Mouse (Mus musculus): ENCODE results near the gene Ncor2. TPM values are rescaled to one million over a fixed set of nuclear protein-coding genes. Genes with fewer than 3 reads are reported as not detected.

Ncor2 gene
- polyA plus RNA-seq, 1 experiment, result 74.6 TPM

GRCm38 (mm10) chr5:125102352-125102751 lies 76.7 kb downstream of the Ncor2 start:
- no peak overlapping the region for H3K27ac ChIP-seq (ENCODE audit: insufficient read depth, low read length)
- no peak for TF ChIP-seq CTCF (IDR thresholded peaks at IDR 0.05; ENCODE audit: extremely low read depth, insufficient read depth, low read length)
- no peak for TF ChIP-seq POLR2A (IDR thresholded peaks at IDR 0.05; ENCODE audit: extremely low read depth, insufficient read depth, low read length)
- H3K4me1 ChIP-seq (ENCODE audit: control insufficient read depth, insufficient read depth, low read length), result peaks cover 8% of the 10 kb centered on the region
- H3K4me3 ChIP-seq (ENCODE audit: insufficient read depth, low read length), result no peak overlapping the region

GRCm38 (mm10) chr5:125099785-125100350 lies 79.2 kb downstream of the Ncor2 start:
- TF ChIP-seq POLR2A (IDR thresholded peaks at IDR 0.05; ENCODE audit: extremely low read depth, insufficient read depth, low read length), result no peak
- no peak for TF ChIP-seq CTCF (IDR thresholded peaks at IDR 0.05; ENCODE audit: extremely low read depth, insufficient read depth, low read length)
- Histone ChIP-seq H3K4me3 (ENCODE audit: insufficient read depth, low read length) (no peak overlapping the region), H3K4me1 (ENCODE audit: control insufficient read depth, insufficient read depth, low read length) (peaks cover 4% of the 10 kb centered on the region), H3K27ac (ENCODE audit: insufficient read depth, low read length) (no peak overlapping the region; the same call in 1 of the 2 replicates)

- Histone ChIP-seq H3K4me1 (ENCODE audit: control insufficient read depth, insufficient read depth, low read length) (peaks cover 3% of the 10 kb centered on the region), H3K27ac (ENCODE audit: insufficient read depth, low read length) (no peak overlapping the region), H3K4me3 (ENCODE audit: insufficient read depth, low read length) (no peak overlapping the region)
- TF ChIP-seq POLR2A (IDR thresholded peaks at IDR 0.05; ENCODE audit: extremely low read depth, insufficient read depth, low read length) (no peak), CTCF (IDR thresholded peaks at IDR 0.05; ENCODE audit: extremely low read depth, insufficient read depth, low read length) (no peak)
Observed at GRCm38 (mm10) chr5:125098692-125099091, 80.3 kb downstream of the Ncor2 start.

- TF ChIP-seq CTCF (IDR thresholded peaks at IDR 0.05; ENCODE audit: extremely low read depth, insufficient read depth, low read length) (no peak), POLR2A (IDR thresholded peaks at IDR 0.05; ENCODE audit: extremely low read depth, insufficient read depth, low read length) (no peak)
- Histone ChIP-seq H3K4me1 (ENCODE audit: control insufficient read depth, insufficient read depth, low read length) (peaks cover 3% of the 10 kb centered on the region), H3K27ac (ENCODE audit: insufficient read depth, low read length) (no peak overlapping the region), H3K4me3 (ENCODE audit: insufficient read depth, low read length) (no peak overlapping the region)
Observed at GRCm38 (mm10) chr5:125096368-125096767, 82.7 kb downstream of the Ncor2 start.

DNA sequence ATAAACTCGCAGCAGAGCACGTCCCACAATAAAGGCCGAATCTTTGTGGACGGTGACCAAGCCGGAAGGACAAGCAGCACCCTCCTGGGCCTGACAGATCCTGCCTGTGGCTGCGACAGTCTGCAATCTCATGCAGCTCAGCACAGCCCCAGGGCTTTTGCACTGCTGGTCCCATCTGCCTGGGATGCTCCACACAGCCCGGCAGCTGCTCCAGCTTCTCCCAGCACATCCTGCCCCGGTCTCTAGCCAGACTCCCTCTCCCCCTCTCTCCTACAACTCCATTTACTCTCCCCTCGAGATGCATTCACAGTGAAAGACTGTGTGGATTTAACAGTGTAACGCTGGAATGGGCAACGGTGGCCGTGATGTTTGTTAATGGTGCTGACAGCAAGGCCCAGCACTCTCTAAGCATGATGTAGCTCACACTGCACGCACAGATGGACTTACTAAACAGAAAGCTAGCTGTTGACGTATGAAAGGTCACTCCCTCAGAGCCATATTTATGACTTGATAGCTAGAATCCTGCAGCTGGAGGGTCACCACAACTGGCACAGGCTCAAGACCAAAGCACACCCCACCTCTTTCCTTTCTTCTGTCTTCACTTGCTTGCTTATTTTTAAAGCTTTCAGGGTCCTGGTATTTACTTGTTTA lies 83.4 kb downstream of the Ncor2 start:
- H3K4me1 ChIP-seq (ENCODE audit: control insufficient read depth, insufficient read depth, low read length), result peaks cover 3% of the 10 kb centered on the region
- H3K27ac ChIP-seq (ENCODE audit: insufficient read depth, low read length), result no peak overlapping the region
- TF ChIP-seq POLR2A (IDR thresholded peaks at IDR 0.05; ENCODE audit: extremely low read depth, insufficient read depth, low read length) (no peak), CTCF (IDR thresholded peaks at IDR 0.05; ENCODE audit: extremely low read depth, insufficient read depth, low read length) (no peak)
- H3K4me3 ChIP-seq (ENCODE audit: insufficient read depth, low read length), result no peak overlapping the region

DNA sequence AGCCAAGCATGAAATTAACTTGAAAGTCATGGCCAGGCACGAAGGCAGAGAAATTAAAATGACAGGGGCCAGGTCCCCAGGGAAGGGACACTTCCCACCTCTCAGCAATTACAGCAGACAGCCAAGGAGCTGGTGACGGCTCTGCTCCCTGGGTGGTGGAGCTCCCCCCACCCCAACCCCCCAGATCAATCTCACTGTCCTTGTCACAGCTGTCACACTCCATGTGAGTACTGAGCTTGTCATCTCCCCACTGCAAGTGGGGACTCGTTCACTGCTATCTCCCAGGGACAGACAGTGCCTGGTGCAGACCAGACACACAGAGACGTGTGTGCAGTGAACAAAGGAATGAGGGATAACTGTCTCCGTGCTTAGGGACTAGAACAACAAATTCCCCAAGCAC lies 85.2 kb downstream of the Ncor2 start:
- TF ChIP-seq POLR2A (IDR thresholded peaks at IDR 0.05; ENCODE audit: extremely low read depth, insufficient read depth, low read length) (no peak), CTCF (IDR thresholded peaks at IDR 0.05; ENCODE audit: extremely low read depth, insufficient read depth, low read length) (no peak)
- H3K27ac ChIP-seq (ENCODE audit: insufficient read depth, low read length), result no peak overlapping the region
- H3K4me1 ChIP-seq (ENCODE audit: control insufficient read depth, insufficient read depth, low read length), result no peaks in the 10 kb centered on the region
- no peak overlapping the region for H3K4me3 ChIP-seq (ENCODE audit: insufficient read depth, low read length)

- Histone ChIP-seq H3K27ac (ENCODE audit: insufficient read depth, low read length) (no peak overlapping the region), H3K4me1 (ENCODE audit: control insufficient read depth, insufficient read depth, low read length) (no peaks in the 10 kb centered on the region), H3K4me3 (ENCODE audit: insufficient read depth, low read length) (no peak overlapping the region)
- TF ChIP-seq CTCF (IDR thresholded peaks at IDR 0.05; ENCODE audit: extremely low read depth, insufficient read depth, low read length), result no peak
Observed at GRCm38 (mm10) chr5:125088076-125088475, 90.9 kb downstream of the Ncor2 start.

DNA sequence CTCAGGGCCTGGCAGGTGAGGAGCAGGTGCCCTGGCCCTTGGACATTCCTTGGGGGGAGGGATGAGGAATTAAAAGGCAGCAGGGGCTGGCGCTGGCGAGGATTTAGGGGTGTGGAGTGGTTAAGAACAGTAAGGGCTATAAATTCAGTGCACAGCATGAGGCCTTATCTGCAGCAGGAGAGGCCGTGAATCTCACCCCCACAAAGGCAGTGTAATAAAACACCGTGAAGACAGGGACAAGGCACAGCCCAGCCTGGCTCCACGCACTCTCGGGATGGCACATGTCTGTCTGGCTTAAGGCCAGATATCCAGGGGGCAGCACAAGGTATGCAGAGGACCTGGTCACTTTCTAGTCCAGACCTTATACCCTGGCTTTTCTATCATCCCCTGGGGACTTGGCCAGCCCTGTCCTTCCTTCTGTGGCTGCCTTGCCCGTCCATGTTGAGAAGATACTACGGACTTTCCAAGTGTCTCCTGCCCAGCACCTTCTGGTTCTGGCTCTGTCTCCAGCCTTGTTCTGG lies 93.9 kb downstream of the Ncor2 start:
- no peak overlapping the region for H3K27ac ChIP-seq (ENCODE audit: insufficient read depth, low read length)
- no peaks in the 10 kb centered on the region for H3K4me1 ChIP-seq (ENCODE audit: control insufficient read depth, insufficient read depth, low read length)
- TF ChIP-seq CTCF (IDR thresholded peaks at IDR 0.05; ENCODE audit: extremely low read depth, insufficient read depth, low read length), result no peak
- no peak for TF ChIP-seq POLR2A (IDR thresholded peaks at IDR 0.05; ENCODE audit: extremely low read depth, insufficient read depth, low read length)
- H3K4me3 ChIP-seq (ENCODE audit: insufficient read depth, low read length), result no peak overlapping the region

DNA sequence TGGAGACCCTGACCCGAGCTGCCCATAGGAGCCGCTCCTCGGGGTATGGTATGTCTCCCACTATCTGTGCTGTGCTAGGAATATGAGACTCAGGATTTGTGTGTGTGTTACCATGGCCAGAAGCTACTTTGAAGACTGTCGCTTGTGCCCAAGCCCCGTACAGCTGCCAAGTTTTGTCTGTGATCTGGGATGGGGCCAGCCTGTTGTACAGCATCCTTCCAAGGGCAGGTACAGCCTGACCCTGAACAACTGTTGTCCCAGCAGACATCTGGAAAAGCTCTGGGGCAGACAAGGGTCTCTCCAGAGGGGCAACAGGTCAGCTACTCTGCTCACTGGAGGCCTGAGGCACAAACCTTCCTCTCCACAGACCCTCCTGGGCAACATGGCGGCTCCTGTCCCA lies 95.3 kb downstream of the Ncor2 start:
- no peaks in the 10 kb centered on the region for H3K4me1 ChIP-seq (ENCODE audit: control insufficient read depth, insufficient read depth, low read length)
- no peak overlapping the region for H3K27ac ChIP-seq (ENCODE audit: insufficient read depth, low read length)
- TF ChIP-seq CTCF (IDR thresholded peaks at IDR 0.05; ENCODE audit: extremely low read depth, insufficient read depth, low read length), result no peak
- no peak for TF ChIP-seq POLR2A (IDR thresholded peaks at IDR 0.05; ENCODE audit: extremely low read depth, insufficient read depth, low read length)

More for the DNA sequence above, 95.3 kb downstream of the Ncor2 start:
- H3K4me3 ChIP-seq (ENCODE audit: insufficient read depth, low read length), result no peak overlapping the region

Measured in cortical plate, adult 2 months (tissue).